Mouse (Mus musculus): ENCODE results near the gene Rab9b. TPM values are rescaled to one million over a fixed set of nuclear protein-coding genes. Genes with fewer than 3 reads are reported as not detected.

Gene Rab9b
- under 1 TPM; 0.07 to 0.26 TPM for total RNA-seq (2021)
- polyA plus RNA-seq (2012; rRNA removed), result 0.14 and 0.20 TPM in 2 replicates
- long read RNA-seq, result 0 reads

DNA sequence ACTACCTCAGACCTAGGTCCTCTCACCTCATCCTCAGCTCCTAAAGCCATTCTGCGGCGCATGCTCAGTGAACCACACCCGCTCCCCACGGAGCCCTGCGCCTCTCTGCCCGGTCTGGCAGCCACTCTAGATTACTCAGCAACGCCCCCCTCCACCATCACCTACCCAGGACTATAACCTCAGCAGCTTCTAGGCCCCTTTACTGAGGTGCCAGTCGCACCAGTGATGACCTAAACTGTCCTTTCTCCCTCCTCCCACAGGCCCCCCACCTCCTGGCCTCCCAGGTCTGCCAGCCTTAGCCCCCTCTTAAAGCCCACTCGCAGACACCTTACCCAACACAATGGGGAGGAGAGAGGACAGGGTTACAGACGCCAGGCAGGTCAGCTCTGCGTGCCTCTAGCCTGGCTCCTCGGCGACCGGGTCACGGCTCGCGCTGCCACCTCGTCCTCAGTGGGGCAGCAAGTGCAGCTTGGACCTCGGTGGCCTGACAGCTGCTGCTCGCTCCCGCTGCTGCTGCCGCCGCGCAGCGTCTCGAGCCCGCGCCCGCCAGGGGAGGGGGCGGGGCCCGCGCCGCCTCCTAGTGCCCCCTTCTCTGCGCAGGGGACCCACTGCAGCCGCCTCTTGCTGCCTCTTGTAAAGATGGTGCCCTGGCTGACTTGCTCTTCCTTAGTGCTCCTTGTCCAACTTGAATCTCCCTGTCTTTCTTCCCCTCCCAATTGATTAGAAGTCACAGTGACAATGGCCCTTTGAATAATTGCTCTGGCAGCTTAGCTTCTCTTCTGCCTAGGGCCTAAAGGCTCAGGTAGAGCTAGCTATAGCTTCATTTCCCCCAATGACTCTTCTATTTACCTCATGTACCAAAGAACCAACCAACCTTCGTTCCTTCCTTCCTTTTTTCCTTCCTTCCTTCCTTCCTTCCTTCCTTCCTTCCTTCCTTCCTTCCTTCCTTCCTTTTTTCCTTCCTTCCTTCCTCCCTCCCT is at the start of gene Rab9b:
Rab9b (minus strand) TSS at position 695 of the 980 bp plus-strand sequence.
- DNase-seq, result peak; percentile 2 to 15
- H3K79me2 ChIP-seq (replicated peaks; ENCODE audit: control insufficient read depth, insufficient read depth, low read length), result no peaks in the 10 kb centered on the region
- no peak for TF ChIP-seq EP300 (IDR thresholded peaks at IDR 0.05; ENCODE audit: insufficient read depth, low read depth, low read length)
- TF ChIP-seq POLR2A (IDR thresholded peaks at IDR 0.05; ENCODE audit: insufficient read depth, low read depth, low read length), result no peak
- H3K4me3 ChIP-seq, result peak within 1 kb of the TSS; percentile 22; the same call in 1 of the 2 replicates
- no peaks in the 10 kb centered on the region for H3K4me1 ChIP-seq (ENCODE audit: control insufficient read depth, insufficient read depth, low read length)
- intact Hi-C loops (cut with DNase I), result no loop called here
- H3K27ac ChIP-seq, result no peak within 1 kb of the TSS
- H3K36me3 ChIP-seq (ENCODE audit: control insufficient read depth, insufficient read depth, low read length), result no peaks in the 10 kb centered on the region
- H3K9ac ChIP-seq (ENCODE audit: low read depth, low read length), result peak within 1 kb of the TSS; percentile 60
- 16% methylated on average over 36 of the region's 36 CpGs for WGBS
- no peaks in the 10 kb centered on the region for H3K27me3 ChIP-seq (ENCODE audit: control insufficient read depth, insufficient read depth, low read length)

DNA sequence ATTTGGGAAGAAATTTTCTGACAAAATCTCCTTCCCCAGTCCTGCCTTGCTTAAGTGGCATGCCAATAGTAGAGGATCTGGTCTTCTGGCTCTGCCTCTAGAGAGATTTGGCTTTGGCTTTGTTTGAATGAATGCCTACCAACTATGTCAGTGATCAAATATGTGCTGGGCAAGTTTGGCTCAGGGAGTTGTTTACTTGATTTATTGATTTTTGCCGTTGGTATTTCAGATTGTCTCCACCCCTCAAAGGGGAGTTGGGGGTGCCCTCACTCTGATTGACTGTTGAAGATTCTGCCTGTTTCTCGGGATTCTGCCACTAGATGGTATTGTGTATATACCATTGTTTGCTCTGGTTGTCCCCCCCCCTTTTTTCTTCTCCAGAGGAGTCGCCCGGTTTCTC is 35.8 kb upstream of the Rab9b start:
- WGBS, result 49% methylated on average over 4 of the region's 4 CpGs
- intact Hi-C loops (cut with DNase I), result no loop called here
- DNase-seq, result no peak

GRCm38 (mm10) chrX:136895757-136896156 is 27.2 kb upstream of the Rab9b start:
- H3K4me1 ChIP-seq (ENCODE audit: control insufficient read depth, insufficient read depth, low read length), result no peaks in the 10 kb centered on the region
- TF ChIP-seq EP300 (IDR thresholded peaks at IDR 0.05; ENCODE audit: insufficient read depth, low read depth, low read length) (no peak), CTCF (IDR thresholded peaks at IDR 0.05) (peak; percentile 36)
- no peak for DNase-seq
- H3K27ac ChIP-seq, result no peak overlapping the region
- no peaks in the 10 kb centered on the region for H3K27me3 ChIP-seq (ENCODE audit: control insufficient read depth, insufficient read depth, low read length)
- no peak overlapping the region for H3K9ac ChIP-seq (ENCODE audit: low read depth, low read length)
- H3K4me3 ChIP-seq, result no peak overlapping the region
- 43% methylated on average over 2 of the region's 2 CpGs for whole genome bisulfite sequencing
- intact Hi-C loops (cut with DNase I), result no loop called here
- no peaks in the 10 kb centered on the region for H3K36me3 ChIP-seq (ENCODE audit: control insufficient read depth, insufficient read depth, low read length)
- no peaks in the 10 kb centered on the region for H3K79me2 ChIP-seq (replicated peaks; ENCODE audit: control insufficient read depth, insufficient read depth, low read length)

More for the DNA sequence above, 35.8 kb upstream of the Rab9b start:
- Histone ChIP-seq H3K27ac (no peak overlapping the region), H3K4me3 (no peak overlapping the region), H3K9ac (ENCODE audit: low read depth, low read length) (no peak overlapping the region), H3K27me3 (ENCODE audit: control insufficient read depth, insufficient read depth, low read length) (no peaks in the 10 kb centered on the region), H3K36me3 (ENCODE audit: control insufficient read depth, insufficient read depth, low read length) (no peaks in the 10 kb centered on the region), H3K79me2 (replicated peaks; ENCODE audit: control insufficient read depth, insufficient read depth, low read length) (no peaks in the 10 kb centered on the region), H3K4me1 (ENCODE audit: control insufficient read depth, insufficient read depth, low read length) (no peaks in the 10 kb centered on the region)
- TF ChIP-seq CTCF (IDR thresholded peaks at IDR 0.05), result no peak
- no peak for TF ChIP-seq EP300 (IDR thresholded peaks at IDR 0.05; ENCODE audit: insufficient read depth, low read depth, low read length)
- no peak for TF ChIP-seq POLR2A (IDR thresholded peaks at IDR 0.05; ENCODE audit: insufficient read depth, low read depth, low read length)

- Histone ChIP-seq H3K4me1 (ENCODE audit: control insufficient read depth, insufficient read depth, low read length) (no peaks in the 10 kb centered on the region), H3K4me3 (no peak overlapping the region), H3K27ac (no peak overlapping the region), H3K36me3 (ENCODE audit: control insufficient read depth, insufficient read depth, low read length) (no peaks in the 10 kb centered on the region), H3K27me3 (ENCODE audit: control insufficient read depth, insufficient read depth, low read length) (no peaks in the 10 kb centered on the region), H3K9ac (ENCODE audit: low read depth, low read length) (no peak overlapping the region), H3K79me2 (replicated peaks; ENCODE audit: control insufficient read depth, insufficient read depth, low read length) (no peaks in the 10 kb centered on the region)
- TF ChIP-seq POLR2A (IDR thresholded peaks at IDR 0.05; ENCODE audit: insufficient read depth, low read depth, low read length) (no peak), EP300 (IDR thresholded peaks at IDR 0.05; ENCODE audit: insufficient read depth, low read depth, low read length) (no peak), CTCF (IDR thresholded peaks at IDR 0.05) (peak; percentile 17; the same call in 1 of the 2 replicates)
- intact Hi-C loops (cut with DNase I), result no loop called here
- no peak for DNase-seq
- WGBS, result 28% methylated on average over 3 of the region's 3 CpGs
These were observed 18.3 kb downstream of the Rab9b start for GRCm38 (mm10) chrX:136850300-136850699.

DNA sequence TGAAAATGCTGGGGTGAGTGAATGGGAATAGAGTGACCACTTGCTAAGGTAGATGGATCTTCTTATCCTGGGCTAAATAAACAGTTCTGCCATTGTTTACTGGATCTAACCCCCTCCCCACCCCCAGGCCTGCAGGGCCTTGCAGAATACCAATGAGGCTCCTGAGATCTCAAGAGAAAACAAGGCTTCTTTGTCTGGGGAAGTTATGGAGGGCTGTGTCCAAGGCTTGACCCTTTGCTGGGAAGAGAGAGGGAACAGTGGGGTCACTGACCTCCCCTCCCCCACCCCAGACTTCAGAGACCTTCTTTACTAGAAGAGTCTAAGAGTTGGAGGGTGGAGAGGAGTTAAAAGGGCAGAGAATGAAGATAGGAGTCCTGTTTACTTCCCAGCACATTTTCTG is 39.9 kb downstream of the Rab9b start:
- H3K9ac ChIP-seq (ENCODE audit: low read depth, low read length), result no peak overlapping the region
- no peaks in the 10 kb centered on the region for H3K79me2 ChIP-seq (replicated peaks; ENCODE audit: control insufficient read depth, insufficient read depth, low read length)
- H3K4me1 ChIP-seq (ENCODE audit: control insufficient read depth, insufficient read depth, low read length), result no peaks in the 10 kb centered on the region
- no peak for TF ChIP-seq CTCF (IDR thresholded peaks at IDR 0.05)
- TF ChIP-seq EP300 (IDR thresholded peaks at IDR 0.05; ENCODE audit: insufficient read depth, low read depth, low read length), result no peak
- TF ChIP-seq POLR2A (IDR thresholded peaks at IDR 0.05; ENCODE audit: insufficient read depth, low read depth, low read length), result no peak
- no peak overlapping the region for H3K4me3 ChIP-seq
- no peak overlapping the region for H3K27ac ChIP-seq
- no peaks in the 10 kb centered on the region for H3K36me3 ChIP-seq (ENCODE audit: control insufficient read depth, insufficient read depth, low read length)
- intact Hi-C loops (cut with DNase I), result no loop called here
- no peak for DNase-seq
- H3K27me3 ChIP-seq (ENCODE audit: control insufficient read depth, insufficient read depth, low read length), result no peaks in the 10 kb centered on the region

GRCm38 (mm10) chrX:136825016-136825415 is 43.5 kb downstream of the Rab9b start:
- Histone ChIP-seq H3K79me2 (replicated peaks; ENCODE audit: control insufficient read depth, insufficient read depth, low read length) (no peaks in the 10 kb centered on the region), H3K4me1 (ENCODE audit: control insufficient read depth, insufficient read depth, low read length) (no peaks in the 10 kb centered on the region), H3K4me3 (no peak overlapping the region), H3K27ac (no peak overlapping the region), H3K27me3 (ENCODE audit: control insufficient read depth, insufficient read depth, low read length) (no peaks in the 10 kb centered on the region), H3K36me3 (ENCODE audit: control insufficient read depth, insufficient read depth, low read length) (no peaks in the 10 kb centered on the region), H3K9ac (ENCODE audit: low read depth, low read length) (no peak overlapping the region)
- no peak for TF ChIP-seq POLR2A (IDR thresholded peaks at IDR 0.05; ENCODE audit: insufficient read depth, low read depth, low read length)
- no peak for TF ChIP-seq CTCF (IDR thresholded peaks at IDR 0.05)
- no peak for TF ChIP-seq EP300 (IDR thresholded peaks at IDR 0.05; ENCODE audit: insufficient read depth, low read depth, low read length)
- intact Hi-C loops (cut with DNase I), result no loop called here
- WGBS, result 76% methylated on average over 4 of the region's 4 CpGs
- no peak for DNase-seq

Data from heart, adult 2 months (tissue).